Mouse (Mus musculus) megakaryocyte progenitor cell, adult 5-6 weeks (primary cell): ENCODE measurements around the gene Cyp4f39. TPM values are rescaled to one million over a fixed set of nuclear protein-coding genes. Genes with fewer than 3 reads are reported as not detected.
"Not testable (repeated sequence)": the region's sequence is repeated elsewhere in the genome, so short reads cannot be mapped to it uniquely, and the experiment has no call there.

Experiments
- ATAC-seq: replicated peaks from 2 replicates; pipeline ENCODE4 v1.8.0; 2016; ENCODE audit warnings: mild to moderate bottlenecking, moderate TSS enrichment, inconsistent platforms; ENCODE audit not compliant: poor library complexity
- total RNA-seq, 2 experiments: library from RNA; stranded (forward) in 1 of 2; stranded (reverse) in 1 of 2; fragments of 157-497, 149-512 nt in 1 of 2; fragments of 200-1000 nt in 1 of 2; gene quantifications; 2 replicates each; pipeline versions ENCODE4 v1.2.3 to v1.2.4; 2015 to 2017

The Cyp4f39 gene
- total RNA-seq, 2 experiments from 2014 or later: 0.17 to 0.42 TPM

GRCm38 (mm10) chr17:32472176-32472575, 19.7 kb downstream of the Cyp4f39 start:
- no peak for ATAC-seq

- no peak for ATAC-seq
These were observed 22.5 kb downstream of the Cyp4f39 start for GRCm38 (mm10) chr17:32474954-32475560.

- ATAC-seq: no peak
These were observed 24.7 kb downstream of the Cyp4f39 start for GRCm38 (mm10) chr17:32477204-32477603.

GRCm38 (mm10) chr17:32478727-32479126, 26.2 kb downstream of the Cyp4f39 start:
- peak; percentile 23 for ATAC-seq

GRCm38 (mm10) chr17:32479554-32480506, 27.3 kb downstream of the Cyp4f39 start:
- peak; percentile 81 for ATAC-seq

DNA sequence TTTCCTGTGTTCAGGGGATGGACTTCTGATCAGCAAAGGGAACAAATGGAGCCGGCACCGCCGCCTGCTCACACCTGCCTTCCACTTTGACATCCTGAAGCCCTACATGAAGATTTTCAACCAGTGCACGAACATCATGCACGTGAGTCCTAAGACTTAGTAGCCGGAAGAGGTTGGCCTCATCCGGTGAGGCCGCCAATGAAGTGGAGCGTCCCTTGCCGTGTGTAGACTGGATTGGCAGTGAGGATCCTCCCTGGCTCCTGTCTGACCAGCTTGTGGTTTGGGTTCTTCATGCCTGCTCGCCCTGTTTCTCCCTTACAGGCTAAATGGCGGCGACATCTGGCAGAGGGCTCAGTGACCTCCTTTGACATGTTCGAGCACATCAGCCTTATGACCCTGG, 29.2 kb downstream of the Cyp4f39 start:
- ATAC-seq: no peak

GRCm38 (mm10) chr17:32483200-32483599, 30.7 kb downstream of the Cyp4f39 start:
- ATAC-seq: peak; percentile 76

GRCm38 (mm10) chr17:32492349-32492980, 39.9 kb downstream of the Cyp4f39 start:
- peak; percentile 61 for ATAC-seq

DNA sequence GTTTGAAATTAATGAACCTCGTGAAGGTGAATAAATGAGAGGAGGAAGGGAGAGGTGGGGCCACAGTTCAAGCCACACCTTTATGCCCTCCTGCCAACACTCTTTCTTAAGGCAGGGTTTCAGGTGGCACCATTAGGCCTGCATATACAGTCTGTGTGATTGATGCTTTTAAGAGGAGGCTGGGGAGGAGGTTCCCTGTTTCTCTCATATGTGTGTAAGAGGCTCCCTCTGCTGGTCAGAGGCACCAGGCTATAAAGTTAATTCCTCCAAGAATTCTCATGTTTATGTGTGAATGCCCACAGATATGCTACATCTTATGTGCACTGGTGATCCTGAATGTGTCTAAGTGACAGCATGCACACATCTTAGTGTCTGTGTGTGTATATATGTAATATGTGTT, 42.1 kb downstream of the Cyp4f39 start:
- peak; percentile 91 for ATAC-seq

GRCm38 (mm10) chr17:32500511-32500910, 48.0 kb downstream of the Cyp4f39 start:
- ATAC-seq: not testable (repeated sequence)

GRCm38 (mm10) chr17:32501051-32501450, 48.5 kb downstream of the Cyp4f39 start:
- ATAC-seq: no peak

DNA sequence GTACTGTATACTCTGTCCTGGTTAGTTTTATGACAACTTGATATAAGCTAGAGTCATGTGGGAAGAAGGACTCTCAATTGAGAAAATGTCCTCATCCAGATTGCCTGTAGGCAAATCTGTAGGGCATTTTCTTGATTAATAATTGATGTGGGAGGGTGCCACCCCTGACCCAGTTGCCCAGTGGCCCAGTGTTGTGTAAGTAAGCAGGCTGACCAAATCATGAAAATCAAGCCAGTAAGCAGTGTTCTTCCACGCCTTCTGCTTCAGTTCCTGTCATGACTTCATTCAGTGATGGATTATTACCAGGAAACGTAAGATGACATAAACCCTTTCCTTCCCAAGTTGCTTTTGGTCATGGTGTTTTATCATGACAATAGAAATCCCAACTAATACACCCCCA, 50.6 kb downstream of the Cyp4f39 start:
- no peak for ATAC-seq

- ATAC-seq: peak; percentile 49
These were observed 53.6 kb downstream of the Cyp4f39 start, which contains the start of gene Cyp4f17 for GRCm38 (mm10) chr17:32505851-32506728. Gene Cyp4f17, plus strand, starts transcription at chr17:32506050.

DNA sequence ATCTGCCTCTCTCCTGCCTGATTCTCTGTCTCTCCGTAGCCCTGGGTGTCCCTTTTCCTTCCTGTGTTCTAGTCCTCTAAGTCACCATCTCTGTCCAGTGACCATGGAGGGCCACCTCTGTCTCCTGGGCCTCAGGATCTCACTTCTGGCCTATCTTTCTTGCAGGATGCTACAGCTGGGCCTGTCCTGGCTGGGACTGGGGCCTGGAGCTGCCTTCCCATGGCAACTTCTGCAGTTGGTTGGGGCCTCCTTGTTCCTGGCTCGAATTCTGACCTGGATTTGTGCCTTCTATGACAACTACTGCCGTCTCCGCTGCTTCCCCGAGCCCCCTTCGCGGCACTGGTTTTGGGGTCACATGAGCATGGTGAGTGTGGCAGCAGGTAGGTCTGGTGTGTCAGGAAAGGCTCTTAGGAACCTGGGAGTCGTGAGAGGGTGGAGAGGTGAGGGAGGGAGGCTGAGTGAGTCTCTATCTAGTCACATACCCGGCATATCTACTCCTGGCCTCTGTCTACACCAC, 54.3 kb downstream of the Cyp4f39 start:
- 0 out of 2 replicates have a peak, but pooled peaks have one; percentile 12 for ATAC-seq

GRCm38 (mm10) chr17:32516126-32516525, 63.6 kb downstream of the Cyp4f39 start:
- no peak for ATAC-seq

DNA sequence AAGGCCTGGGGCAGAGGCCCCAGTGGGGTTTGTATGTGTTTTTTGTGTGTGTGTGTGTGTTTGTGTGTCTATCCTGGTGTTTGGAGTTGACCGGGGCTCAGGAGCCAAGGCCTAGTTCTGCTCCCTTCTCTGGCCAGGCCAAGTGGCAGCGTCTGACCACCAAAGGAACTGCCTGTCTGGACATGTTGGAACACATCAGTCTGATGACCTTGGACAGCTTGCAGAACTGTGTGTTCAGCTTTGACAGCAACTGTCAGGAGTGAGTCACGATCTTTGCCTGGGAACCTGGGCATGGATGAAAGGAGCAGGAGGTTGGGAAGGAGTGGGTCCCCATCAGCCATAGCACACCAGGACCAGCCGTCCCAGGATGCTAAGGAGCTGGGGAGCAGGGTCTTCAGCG, 69.5 kb downstream of the Cyp4f39 start:
- no peak for ATAC-seq

GRCm38 (mm10) chr17:32522386-32522785, 69.9 kb downstream of the Cyp4f39 start:
- ATAC-seq: peak; percentile 37

- peak; percentile 29 for ATAC-seq
These were observed 70.3 kb downstream of the Cyp4f39 start for GRCm38 (mm10) chr17:32522816-32523215.

DNA sequence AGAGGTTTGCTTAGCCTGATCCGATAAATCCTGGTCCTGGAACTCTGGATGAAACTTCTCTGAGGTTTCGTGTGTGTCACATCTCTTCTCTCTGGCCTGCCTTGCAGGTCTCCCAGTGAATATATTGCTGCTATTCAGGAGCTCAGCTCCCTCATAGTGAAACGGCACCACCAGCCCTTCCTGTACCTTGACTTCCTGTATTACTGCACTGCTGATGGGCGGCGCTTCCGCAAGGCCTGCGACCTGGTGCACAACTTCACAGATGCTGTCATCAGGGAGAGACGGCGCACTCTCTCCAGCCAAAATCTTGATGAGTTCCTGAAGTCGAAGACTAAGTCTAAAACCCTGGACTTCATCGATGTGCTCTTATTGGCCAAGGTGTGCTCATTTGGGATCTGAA, 71.4 kb downstream of the Cyp4f39 start:
- peak; percentile 62 for ATAC-seq

- not testable (repeated sequence) for ATAC-seq
These were observed 73.8 kb downstream of the Cyp4f39 start for GRCm38 (mm10) chr17:32526341-32526740.
